Mouse (Mus musculus): ENCODE results near the gene Ttc7.

DNA sequence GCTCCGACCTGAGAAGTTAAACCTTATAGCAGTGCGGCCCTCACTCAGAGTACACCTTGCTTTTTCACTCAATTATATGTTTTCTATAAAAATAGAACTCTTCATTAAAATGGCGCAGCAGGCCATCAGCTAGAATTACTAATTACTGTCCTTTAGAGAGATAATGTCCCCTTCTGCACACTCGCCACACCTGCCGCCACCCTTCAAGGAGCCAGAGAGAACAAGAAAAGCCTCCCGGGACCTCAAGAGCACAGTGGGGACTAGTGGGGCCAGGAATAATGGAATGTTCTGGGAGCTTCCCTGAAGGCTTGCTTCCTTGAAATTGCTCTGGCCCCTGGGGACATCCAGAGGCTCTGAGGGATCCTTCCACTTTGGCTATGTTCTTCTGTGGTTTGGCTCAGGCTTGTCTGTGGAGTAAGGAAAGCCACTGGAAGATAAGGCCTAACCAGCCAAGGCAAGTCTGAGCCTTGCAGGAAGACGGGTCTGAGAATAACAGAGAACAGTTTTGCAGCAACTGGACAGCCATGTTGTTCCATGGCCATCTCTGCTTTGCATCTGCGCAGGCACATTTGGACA is 71.1 kb downstream of the Ttc7 start:
- no peak for TF ChIP-seq CTCF (IDR thresholded peaks at IDR 0.05; ENCODE audit: borderline replicate concordance, extremely low read depth, insufficient read depth, insufficient read length)
- no peak for TF ChIP-seq POLR2A (IDR thresholded peaks at IDR 0.05; ENCODE audit: borderline replicate concordance, extremely low read depth, insufficient read depth, insufficient read length, poor library complexity, severe bottlenecking)

Measured in brain, embryonic 14.5 days (tissue).